Mouse (Mus musculus): ENCODE measurements around the gene Tmem115.

The Tmem115 gene

GRCm38 (mm10) chr9:107521711-107522399 lies 11.9 kb upstream of the Tmem115 start:
- no peak for DNase-seq (ENCODE audit: low spot score in 2 of 2)

- no peak for DNase-seq (ENCODE audit: low spot score in 2 of 2)
These were observed 11.4 kb upstream of the Tmem115 start for GRCm38 (mm10) chr9:107522400-107522711.

- peak; percentile 54 to 78 for DNase-seq (ENCODE audit: low spot score in 2 of 2)
These were observed 7.3 kb upstream of the Tmem115 start for GRCm38 (mm10) chr9:107526198-107527026.

GRCm38 (mm10) chr9:107534408-107535202 lies 860 bp downstream of the Tmem115 start:
- DNase-seq (ENCODE audit: low spot score in 2 of 2), result no peak

- no peak for DNase-seq (ENCODE audit: low spot score in 2 of 2)
These were observed 4.5 kb downstream of the Tmem115 start for GRCm38 (mm10) chr9:107538231-107538630.

GRCm38 (mm10) chr9:107538711-107539110 lies 5.0 kb downstream of the Tmem115 start:
- no peak for DNase-seq (ENCODE audit: low spot score in 2 of 2)

GRCm38 (mm10) chr9:107539940-107540339 lies 6.2 kb downstream of the Tmem115 start:
- DNase-seq (ENCODE audit: low spot score in 2 of 2), result no peak

- DNase-seq (ENCODE audit: low spot score in 2 of 2), result no peak
These were observed 6.7 kb downstream of the Tmem115 start for GRCm38 (mm10) chr9:107540420-107540819.

GRCm38 (mm10) chr9:107541005-107541404 lies 7.3 kb downstream of the Tmem115 start:
- DNase-seq (ENCODE audit: low spot score in 2 of 2), result no peak

GRCm38 (mm10) chr9:107541474-107542351 lies 8.0 kb downstream of the Tmem115 start, which contains the start of the genes Cyb561d2 and Nprl2:
TSS of gene Cyb561d2 (minus strand) at chr9:107542193.
TSS of gene Nprl2 (plus strand) at chr9:107542226.
- DNase-seq (ENCODE audit: low spot score in 2 of 2), result peak; percentile 92

- no peak for DNase-seq (ENCODE audit: low spot score in 2 of 2)
These were observed 8.6 kb downstream of the Tmem115 start for GRCm38 (mm10) chr9:107542352-107542686.

GRCm38 (mm10) chr9:107542721-107543120 lies 9.0 kb downstream of the Tmem115 start:
- no peak for DNase-seq (ENCODE audit: low spot score in 2 of 2)

GRCm38 (mm10) chr9:107543299-107543698 lies 9.6 kb downstream of the Tmem115 start:
- DNase-seq (ENCODE audit: low spot score in 2 of 2), result no peak

GRCm38 (mm10) chr9:107544196-107544700 lies 10.5 kb downstream of the Tmem115 start:
- no peak for DNase-seq (ENCODE audit: low spot score in 2 of 2)

- no peak for DNase-seq (ENCODE audit: low spot score in 2 of 2)
These were observed 11.0 kb downstream of the Tmem115 start for GRCm38 (mm10) chr9:107544729-107545128.

GRCm38 (mm10) chr9:107545199-107545598 lies 11.5 kb downstream of the Tmem115 start:
- DNase-seq (ENCODE audit: low spot score in 2 of 2), result no peak

GRCm38 (mm10) chr9:107545602-107546001 lies 11.9 kb downstream of the Tmem115 start:
- no peak for DNase-seq (ENCODE audit: low spot score in 2 of 2)

GRCm38 (mm10) chr9:107547026-107547425 lies 13.3 kb downstream of the Tmem115 start, which contains the start of gene Zmynd10:
TSS of gene Zmynd10 (plus strand) at chr9:107547298.
- peak; percentile 58 to 79 for DNase-seq (ENCODE audit: low spot score in 2 of 2)

GRCm38 (mm10) chr9:107547957-107548356 lies 14.2 kb downstream of the Tmem115 start:
- DNase-seq (ENCODE audit: low spot score in 2 of 2), result no peak

- DNase-seq (ENCODE audit: low spot score in 2 of 2), result no peak
These were observed 15.1 kb downstream of the Tmem115 start for GRCm38 (mm10) chr9:107548820-107549219.

All from urinary bladder, adult 18-20 months (tissue).